Mouse (Mus musculus): ENCODE data around the gene Fgf11. TPM values are rescaled to one million over a fixed set of nuclear protein-coding genes. Genes with fewer than 3 reads are reported as not detected.
A peak's percentile ranks its signal among the peaks of the same experiment; 100 is the strongest.

Gene Fgf11
- polyA plus RNA-seq, 1 experiment from 2014 or later = 8.7 TPM

GRCm38 (mm10) chr11:69761868-69762267 lies 39.8 kb downstream of the Fgf11 start, which contains the start of gene Slc35g3:
Slc35g3 (minus strand) TSS chr11:69761968.
- Histone ChIP-seq H3K27ac (replicated peaks) (peak within 1 kb of the TSS; percentile 99), H3K9ac (replicated peaks) (0 out of 2 replicates have a peak within 1 kb of the TSS, but pooled peaks have one; percentile 7), H3K27me3 (replicated peaks) (no peaks in the 10 kb centered on the region), H3K4me1 (peaks cover 41% of the 10 kb centered on the region), H3K4me2 (no peak within 1 kb of the TSS), H3K4me3 (replicated peaks) (no peak within 1 kb of the TSS), H3K36me3 (no peaks in the 10 kb centered on the region), H3K9me3 (replicated peaks) (no peaks in the 10 kb centered on the region)
- ATAC-seq (ENCODE audit: low FRiP score) = no peak
- 65% methylated on average over 1 of the region's 1 CpGs for WGBS

- no peaks in the 10 kb centered on the region for H3K9me3 ChIP-seq (replicated peaks)
- ATAC-seq (ENCODE audit: low FRiP score) = no peak
- 0 out of 2 replicates have a peak overlapping the region, but pooled peaks have one; percentile 7 for H3K9ac ChIP-seq (replicated peaks)
- H3K4me1 ChIP-seq = peaks cover 42% of the 10 kb centered on the region
- no peak overlapping the region for H3K4me2 ChIP-seq
- H3K27ac ChIP-seq (replicated peaks) = peak overlapping the region; percentile 99
- WGBS = 91% methylated on average over 7 of the region's 7 CpGs
- H3K27me3 ChIP-seq (replicated peaks) = no peaks in the 10 kb centered on the region
- no peaks in the 10 kb centered on the region for H3K36me3 ChIP-seq
- H3K4me3 ChIP-seq (replicated peaks) = no peak overlapping the region
These were observed 40.8 kb downstream of the Fgf11 start for GRCm38 (mm10) chr11:69760901-69761200.

- peaks cover 45% of the 10 kb centered on the region for H3K4me1 ChIP-seq
- H3K27ac ChIP-seq (replicated peaks) = peak overlapping the region; percentile 99
- H3K4me3 ChIP-seq (replicated peaks) = peak overlapping the region; percentile 57; the same call in 1 of the 2 replicates
- no peaks in the 10 kb centered on the region for H3K36me3 ChIP-seq
- H3K4me2 ChIP-seq = peak overlapping the region; percentile 84
- ATAC-seq (ENCODE audit: low FRiP score) = no peak
- H3K9ac ChIP-seq (replicated peaks) = peak overlapping the region; percentile 59
- no peaks in the 10 kb centered on the region for H3K27me3 ChIP-seq (replicated peaks)
- no peaks in the 10 kb centered on the region for H3K9me3 ChIP-seq (replicated peaks)
- WGBS = 74% methylated on average over 14 of the region's 14 CpGs
These were observed 41.3 kb downstream of the Fgf11 start for GRCm38 (mm10) chr11:69760160-69760900.

- under 1% methylated on average over 37 of the region's 37 CpGs for WGBS
These were observed 42.5 kb downstream of the Fgf11 start for GRCm38 (mm10) chr11:69758971-69759721.

GRCm38 (mm10) chr11:69758478-69758970 lies 43.1 kb downstream of the Fgf11 start, which contains the start of gene Polr2a:
Polr2a (minus strand) TSS chr11:69758637.
- ATAC-seq (ENCODE audit: low FRiP score) = peak; percentile 98
- peaks cover 53% of the 10 kb centered on the region for H3K4me1 ChIP-seq
- under 1% methylated on average over 36 of the region's 36 CpGs for WGBS

More at GRCm38 (mm10) chr11:69758971-69759721, 42.5 kb downstream of the Fgf11 start:
- ATAC-seq (ENCODE audit: low FRiP score) = peak; percentile 89
- H3K27me3 ChIP-seq (replicated peaks) = no peaks in the 10 kb centered on the region
- H3K36me3 ChIP-seq = no peaks in the 10 kb centered on the region
- peak overlapping the region; percentile 99 for H3K27ac ChIP-seq (replicated peaks)
- peak overlapping the region; percentile 57 for H3K4me3 ChIP-seq (replicated peaks)
- peaks cover 49% of the 10 kb centered on the region for H3K4me1 ChIP-seq
- peak overlapping the region; percentile 59 for H3K9ac ChIP-seq (replicated peaks)
- H3K9me3 ChIP-seq (replicated peaks) = no peaks in the 10 kb centered on the region
- H3K4me2 ChIP-seq = peak overlapping the region; percentile 84

GRCm38 (mm10) chr11:69758090-69758456 lies 43.6 kb downstream of the Fgf11 start:
- peak; percentile 88 for ATAC-seq (ENCODE audit: low FRiP score)
- H3K4me3 ChIP-seq (replicated peaks) = peak overlapping the region; percentile 57

More at GRCm38 (mm10) chr11:69758478-69758970, 43.1 kb downstream of the Fgf11 start, which contains the start of gene Polr2a:
- peak within 1 kb of the TSS; percentile 57 for H3K4me3 ChIP-seq (replicated peaks)
- H3K4me2 ChIP-seq = peak within 1 kb of the TSS; percentile 84
- H3K9ac ChIP-seq (replicated peaks) = peak within 1 kb of the TSS; percentile 87
- H3K9me3 ChIP-seq (replicated peaks) = no peaks in the 10 kb centered on the region
- no peaks in the 10 kb centered on the region for H3K27me3 ChIP-seq (replicated peaks)
- H3K36me3 ChIP-seq = no peaks in the 10 kb centered on the region
- H3K27ac ChIP-seq (replicated peaks) = peak within 1 kb of the TSS; percentile 99

GRCm38 (mm10) chr11:69757303-69758089 lies 44.2 kb downstream of the Fgf11 start:
- peak overlapping the region; percentile 99 for H3K27ac ChIP-seq (replicated peaks)
- no peaks in the 10 kb centered on the region for H3K27me3 ChIP-seq (replicated peaks)
- WGBS = 45% methylated on average over 9 of the region's 9 CpGs
- no peaks in the 10 kb centered on the region for H3K9me3 ChIP-seq (replicated peaks)
- H3K4me1 ChIP-seq = peaks cover 60% of the 10 kb centered on the region
- no peaks in the 10 kb centered on the region for H3K36me3 ChIP-seq
- H3K9ac ChIP-seq (replicated peaks) = peak overlapping the region; percentile 87
- peak overlapping the region; percentile 84 for H3K4me2 ChIP-seq
- ATAC-seq (ENCODE audit: low FRiP score) = no peak
- H3K4me3 ChIP-seq (replicated peaks) = peak overlapping the region; percentile 57

More at GRCm38 (mm10) chr11:69758090-69758456, 43.6 kb downstream of the Fgf11 start:
- peak overlapping the region; percentile 84 for H3K4me2 ChIP-seq
- peaks cover 56% of the 10 kb centered on the region for H3K4me1 ChIP-seq
- H3K27me3 ChIP-seq (replicated peaks) = no peaks in the 10 kb centered on the region
- WGBS = 0% methylated on average over 26 of the region's 26 CpGs
- H3K9me3 ChIP-seq (replicated peaks) = no peaks in the 10 kb centered on the region
- peak overlapping the region; percentile 87 for H3K9ac ChIP-seq (replicated peaks)
- no peaks in the 10 kb centered on the region for H3K36me3 ChIP-seq
- H3K27ac ChIP-seq (replicated peaks) = peak overlapping the region; percentile 99

GRCm38 (mm10) chr11:69754701-69755100 lies 47.0 kb downstream of the Fgf11 start:
- H3K4me3 ChIP-seq (replicated peaks) = no peak overlapping the region

GRCm38 (mm10) chr11:69754233-69754632 lies 47.4 kb downstream of the Fgf11 start:
- Histone ChIP-seq H3K27ac (replicated peaks) (no peak overlapping the region), H3K9ac (replicated peaks) (no peak overlapping the region), H3K4me3 (replicated peaks) (no peak overlapping the region), H3K36me3 (no peaks in the 10 kb centered on the region), H3K27me3 (replicated peaks) (no peaks in the 10 kb centered on the region), H3K4me1 (peaks cover 50% of the 10 kb centered on the region), H3K9me3 (replicated peaks) (no peaks in the 10 kb centered on the region), H3K4me2 (peak overlapping the region; percentile 84)
- no peak for ATAC-seq (ENCODE audit: low FRiP score)
- 89% methylated on average over 5 of the region's 5 CpGs for WGBS

More at GRCm38 (mm10) chr11:69754701-69755100, 47.0 kb downstream of the Fgf11 start:
- 55% methylated on average over 3 of the region's 3 CpGs for WGBS
- H3K4me2 ChIP-seq = peak overlapping the region; percentile 84
- H3K27me3 ChIP-seq (replicated peaks) = no peaks in the 10 kb centered on the region
- peaks cover 55% of the 10 kb centered on the region for H3K4me1 ChIP-seq
- H3K9ac ChIP-seq (replicated peaks) = no peak overlapping the region
- no peaks in the 10 kb centered on the region for H3K9me3 ChIP-seq (replicated peaks)
- H3K36me3 ChIP-seq = no peaks in the 10 kb centered on the region
- no peak overlapping the region for H3K27ac ChIP-seq (replicated peaks)
- no peak for ATAC-seq (ENCODE audit: low FRiP score)

GRCm38 (mm10) chr11:69752686-69753085 lies 49.0 kb downstream of the Fgf11 start:
- Histone ChIP-seq H3K9me3 (replicated peaks) (no peaks in the 10 kb centered on the region), H3K9ac (replicated peaks) (0 out of 2 replicates have a peak overlapping the region, but pooled peaks have one; percentile 14), H3K27me3 (replicated peaks) (no peaks in the 10 kb centered on the region), H3K4me3 (replicated peaks) (no peak overlapping the region), H3K4me1 (peaks cover 49% of the 10 kb centered on the region), H3K36me3 (peaks cover 4% of the 10 kb centered on the region), H3K27ac (replicated peaks) (no peak overlapping the region), H3K4me2 (no peak overlapping the region)
- no peak for ATAC-seq (ENCODE audit: low FRiP score)

GRCm38 (mm10) chr11:69751635-69752034 lies 50.0 kb downstream of the Fgf11 start:
- Histone ChIP-seq H3K4me1 (peaks cover 39% of the 10 kb centered on the region), H3K4me3 (replicated peaks) (no peak overlapping the region), H3K9me3 (replicated peaks) (no peaks in the 10 kb centered on the region), H3K36me3 (peaks cover 13% of the 10 kb centered on the region), H3K27ac (replicated peaks) (no peak overlapping the region), H3K27me3 (replicated peaks) (no peaks in the 10 kb centered on the region), H3K9ac (replicated peaks) (no peak overlapping the region), H3K4me2 (no peak overlapping the region)
- no peak for ATAC-seq (ENCODE audit: low FRiP score)
- 91% methylated on average over 3 of the region's 3 CpGs for WGBS
